Mouse (Mus musculus) cerebellum, adult 9-11 months (tissue): ENCODE data around the gene Tnni2.

Experiments
- DNase-seq: peaks from one replicate; pipeline ENCODE4 v3.0.0; 2022

Gene Tnni2

DNA sequence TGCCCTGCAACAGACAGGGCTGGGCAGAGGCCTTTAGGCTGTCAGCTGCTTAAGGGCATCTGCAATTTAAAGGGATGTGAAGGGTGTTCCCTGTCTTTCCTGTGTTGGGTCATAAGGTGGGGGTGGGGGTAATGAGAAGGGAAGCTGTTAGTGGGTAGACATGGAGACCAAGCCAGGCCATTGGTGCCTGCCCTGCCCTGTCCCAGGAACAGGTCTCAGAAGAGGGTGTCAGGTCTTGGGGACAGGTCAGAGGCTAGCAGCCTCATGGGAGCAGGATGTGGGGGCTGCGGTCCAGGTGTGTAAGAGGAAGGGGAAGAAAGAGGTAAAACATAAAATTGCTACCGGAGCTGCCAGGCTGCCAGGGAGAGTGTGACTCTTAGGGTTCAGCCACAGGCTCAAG, 19.8 kb downstream of the Tnni2 start:
- DNase-seq: no peak

DNA sequence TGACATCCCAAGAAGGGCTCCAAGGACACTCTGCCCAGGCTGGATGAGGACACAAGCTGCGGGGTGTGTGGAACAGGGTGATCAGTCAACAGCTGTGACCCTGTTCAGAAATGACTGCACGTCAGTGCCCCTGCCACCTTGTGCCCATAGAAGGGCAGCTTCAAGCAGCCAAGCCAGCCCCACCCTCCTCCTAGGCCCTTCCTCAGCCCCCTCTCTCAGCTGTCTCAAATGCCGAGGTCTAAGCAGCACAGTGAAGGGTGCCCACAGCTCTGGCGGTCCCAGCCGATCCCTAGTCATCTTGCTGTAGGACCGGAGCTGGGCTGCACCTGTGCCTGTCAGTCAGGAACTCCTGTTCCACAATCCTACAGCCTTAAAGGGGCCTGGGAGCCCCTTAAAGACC, 20.6 kb downstream of the Tnni2 start:
- DNase-seq: peak; percentile 18

GRCm38 (mm10) chr7:142462594-142463078, 21.0 kb downstream of the Tnni2 start:
- DNase-seq: peak; percentile 26

DNA sequence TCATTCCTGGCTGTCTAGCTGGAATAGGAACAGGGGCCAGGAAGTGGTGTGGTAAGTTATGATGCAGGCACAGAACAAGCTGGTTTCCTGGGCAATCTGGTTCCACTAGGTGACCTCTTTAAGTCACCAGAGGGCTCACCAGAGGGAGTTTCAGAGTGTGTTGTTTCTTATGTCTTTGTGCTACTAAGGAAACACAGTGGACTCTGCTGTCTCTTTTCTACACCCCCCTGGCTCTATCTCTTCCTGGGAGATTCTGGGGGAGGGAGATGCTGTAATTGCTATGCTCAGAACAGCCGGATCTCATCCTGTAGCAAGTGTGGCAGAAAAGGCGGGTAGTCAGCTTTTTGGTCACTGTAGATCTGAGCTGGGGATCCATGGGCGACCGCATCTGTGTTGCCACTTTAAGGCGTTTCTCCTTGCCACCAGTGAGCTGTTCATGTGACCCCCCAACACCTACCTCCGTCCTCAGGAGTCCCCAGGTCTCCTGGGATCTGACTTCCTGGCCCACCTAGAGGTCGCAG, 28.6 kb downstream of the Tnni2 start:
- DNase-seq: no peak

GRCm38 (mm10) chr7:142470808-142471413, 29.3 kb downstream of the Tnni2 start:
- no peak for DNase-seq

GRCm38 (mm10) chr7:142471414-142471861, 29.8 kb downstream of the Tnni2 start:
- DNase-seq: no peak

- no peak for DNase-seq
Observed at GRCm38 (mm10) chr7:142471884-142472570, 30.4 kb downstream of the Tnni2 start.

- peak; percentile 61 for DNase-seq
Observed at GRCm38 (mm10) chr7:142472936-142473335, 31.3 kb downstream of the Tnni2 start.

GRCm38 (mm10) chr7:142473476-142473875, 31.9 kb downstream of the Tnni2 start:
- DNase-seq: peak; percentile 10

GRCm38 (mm10) chr7:142474799-142475198, 33.2 kb downstream of the Tnni2 start:
- DNase-seq: no peak

DNA sequence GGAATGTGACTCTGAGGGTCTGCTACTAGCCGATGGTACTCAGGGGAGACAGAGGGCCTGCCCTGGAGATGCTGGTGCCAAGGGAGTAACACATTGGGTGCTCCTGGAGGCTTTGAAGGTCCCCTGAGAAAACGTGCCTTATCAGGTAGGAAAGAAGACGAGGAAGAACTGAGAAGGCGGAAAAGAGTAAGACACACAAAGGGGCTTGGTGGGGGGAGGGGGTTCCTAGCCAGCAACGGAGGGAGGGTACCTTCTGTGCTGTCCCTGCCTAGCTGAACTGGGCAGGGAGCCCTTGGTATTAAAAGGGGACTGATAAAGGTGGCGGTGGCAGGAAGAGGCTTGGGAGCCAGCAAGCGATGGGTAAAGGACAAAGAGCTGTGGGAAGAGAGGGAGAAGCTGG, 34.0 kb downstream of the Tnni2 start:
- DNase-seq: no peak

DNA sequence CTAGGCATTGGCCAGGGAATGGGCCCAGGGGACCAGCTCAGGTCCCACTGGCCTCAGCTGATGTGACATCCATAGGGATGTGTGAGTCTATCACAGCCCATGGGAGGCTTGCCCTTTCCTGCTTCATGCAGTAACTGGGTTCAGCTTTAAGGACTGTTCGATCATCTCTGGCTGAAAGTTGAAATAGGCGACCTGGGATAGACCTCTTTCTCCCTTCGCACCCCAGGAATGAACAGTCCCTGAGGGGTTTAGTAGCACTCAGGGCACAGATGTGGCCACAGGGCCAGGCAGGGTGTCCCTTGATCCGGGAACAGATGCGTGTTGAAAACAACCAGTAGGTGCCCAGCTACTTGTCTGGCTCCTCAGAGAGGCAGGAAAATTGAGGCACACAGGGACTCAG, 34.7 kb downstream of the Tnni2 start:
- no peak for DNase-seq

GRCm38 (mm10) chr7:142476795-142477452, 35.3 kb downstream of the Tnni2 start:
- DNase-seq: no peak

- DNase-seq: no peak
Observed at GRCm38 (mm10) chr7:142478001-142478400, 36.4 kb downstream of the Tnni2 start.

GRCm38 (mm10) chr7:142478574-142478973, 37.0 kb downstream of the Tnni2 start:
- DNase-seq: no peak

DNA sequence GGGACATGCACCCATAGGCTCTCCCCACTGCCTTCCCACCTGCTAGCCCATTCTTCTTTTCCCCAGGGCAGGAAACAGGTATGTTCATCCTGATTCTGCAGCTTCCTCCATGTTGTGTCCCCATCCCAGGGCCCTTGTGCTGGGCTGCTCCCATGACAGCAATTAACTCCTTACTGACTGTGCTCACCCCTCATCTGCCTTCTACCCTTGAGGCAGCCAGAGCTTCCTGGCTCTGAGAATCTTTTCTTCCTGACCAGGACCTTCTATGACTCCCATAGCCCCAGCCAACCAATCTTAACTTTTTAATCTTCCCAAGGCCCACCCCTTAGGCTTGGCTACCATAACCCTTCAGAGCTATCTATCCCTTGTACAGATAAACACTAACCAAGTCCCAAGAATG, 37.7 kb downstream of the Tnni2 start:
- DNase-seq: no peak

GRCm38 (mm10) chr7:142479886-142480285, 38.3 kb downstream of the Tnni2 start:
- no peak for DNase-seq

DNA sequence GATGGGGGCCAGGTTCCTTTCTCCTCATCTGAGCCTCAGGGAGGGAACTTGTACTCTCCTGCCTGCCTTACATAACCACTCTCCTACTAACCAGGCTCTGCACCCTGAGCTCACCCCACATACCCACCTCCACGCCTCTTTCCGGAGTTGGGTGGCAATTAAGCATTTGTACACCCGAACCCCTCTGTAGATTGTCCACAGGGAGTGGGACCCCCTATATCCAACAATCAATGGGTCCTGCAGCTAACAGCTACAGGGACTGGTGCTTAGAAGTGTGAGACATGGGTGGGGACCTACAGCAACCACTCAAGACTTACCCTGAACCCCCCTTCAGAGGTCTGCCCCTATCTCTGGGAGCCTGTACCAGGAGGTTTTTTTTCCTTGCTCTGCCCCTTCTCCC, 39.1 kb downstream of the Tnni2 start:
- no peak for DNase-seq

GRCm38 (mm10) chr7:142481186-142481567, 39.6 kb downstream of the Tnni2 start:
- DNase-seq: no peak

GRCm38 (mm10) chr7:142481568-142482255, 40.1 kb downstream of the Tnni2 start:
- DNase-seq: no peak

DNA sequence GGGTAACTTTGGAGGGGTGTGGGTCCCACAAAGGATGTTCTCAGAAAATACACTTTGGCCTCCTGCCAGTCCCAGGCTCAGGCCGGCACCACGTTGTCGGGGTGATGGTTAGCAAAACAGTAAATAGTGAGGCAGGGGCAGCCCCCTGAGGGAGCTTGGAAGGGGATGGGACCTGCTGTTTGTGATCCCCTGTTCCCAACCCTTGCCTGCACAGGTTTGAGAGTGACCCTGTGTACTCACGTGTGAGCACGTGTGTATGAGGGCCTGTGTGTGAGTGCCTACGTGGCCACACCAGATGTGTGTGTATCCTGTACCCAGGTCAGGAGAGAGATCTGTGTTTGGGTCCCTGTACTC, 40.6 kb downstream of the Tnni2 start:
- no peak for DNase-seq

DNA sequence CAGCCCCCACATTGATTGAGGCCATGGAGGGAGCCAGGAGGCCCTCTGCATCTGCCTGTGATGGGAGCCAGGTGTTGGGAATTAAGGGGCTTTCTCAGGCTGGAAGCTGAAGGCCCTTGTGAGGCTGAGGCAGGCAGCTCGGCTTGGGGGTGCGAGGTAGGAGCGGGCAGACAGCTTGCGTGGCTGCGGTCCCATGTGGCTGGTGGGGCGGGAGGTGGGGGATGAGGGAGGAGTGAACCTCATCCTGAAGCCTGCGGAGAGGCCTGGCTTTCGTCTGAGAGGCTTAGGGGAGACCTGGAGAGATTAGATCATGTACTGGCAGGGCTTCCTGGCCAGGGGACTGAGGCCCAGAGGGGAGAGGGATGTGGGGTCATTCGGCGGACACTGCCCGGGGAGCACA, 41.5 kb downstream of the Tnni2 start:
- DNase-seq: no peak

- DNase-seq: no peak
Observed at GRCm38 (mm10) chr7:142484780-142485179, 43.2 kb downstream of the Tnni2 start.
